Mouse (Mus musculus): ENCODE data around the gene Sf3a1. TPM values are rescaled to one million over a fixed set of nuclear protein-coding genes. Genes with fewer than 3 reads are reported as not detected.

Gene Sf3a1
- polyA plus RNA-seq, 1 experiment from 2014 or later = 12.6 TPM

DNA sequence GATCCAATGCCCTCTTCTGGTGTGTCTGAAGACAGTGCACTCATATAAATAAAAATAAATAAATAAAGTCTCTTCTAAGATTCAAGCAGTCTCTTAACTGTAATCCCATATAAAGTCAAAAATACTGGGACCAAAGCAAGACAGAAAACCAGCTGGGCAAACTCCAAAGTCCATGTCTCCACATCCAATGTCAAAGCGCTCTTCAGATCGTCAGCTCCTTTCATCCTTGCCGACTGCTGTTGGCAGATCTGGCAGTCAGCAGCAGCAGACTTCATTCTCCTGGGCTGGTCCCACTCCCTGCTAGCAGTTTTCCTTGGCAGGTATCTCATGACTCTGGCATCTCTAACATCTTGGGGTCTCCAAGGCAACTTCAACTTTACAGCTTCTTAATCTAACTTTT is 1.5 kb upstream of the Sf3a1 start:
- no peaks in the 10 kb centered on the region for H3K9me3 ChIP-seq (ENCODE audit: low read length)
- ATAC-seq (no peak), DNase-seq (ENCODE audit: low spot score) (no peak)
- no peaks in the 10 kb centered on the region for H3K36me3 ChIP-seq (ENCODE audit: insufficient read depth, low read length)
- whole genome bisulfite sequencing = 86% methylated on average over 3 of the region's 3 CpGs
- TF ChIP-seq CTCF (IDR thresholded peaks at IDR 0.05) = no peak
- H3K4me3 ChIP-seq (ENCODE audit: low read depth, low read length) = no peak overlapping the region
- no peaks in the 10 kb centered on the region for H3K27me3 ChIP-seq (replicated peaks; ENCODE audit: insufficient read depth, low read length)
- no peak overlapping the region for H3K27ac ChIP-seq (ENCODE audit: low read length)
- no peak overlapping the region for H3K4me2 ChIP-seq (replicated peaks; ENCODE audit: low read depth, low read length)
- peaks cover 11% of the 10 kb centered on the region; the same call in 1 of the 2 replicates for H3K4me1 ChIP-seq (ENCODE audit: insufficient read depth, low read depth, low read length)
- H3K9ac ChIP-seq (replicated peaks; ENCODE audit: low read depth) = no peak overlapping the region

DNA sequence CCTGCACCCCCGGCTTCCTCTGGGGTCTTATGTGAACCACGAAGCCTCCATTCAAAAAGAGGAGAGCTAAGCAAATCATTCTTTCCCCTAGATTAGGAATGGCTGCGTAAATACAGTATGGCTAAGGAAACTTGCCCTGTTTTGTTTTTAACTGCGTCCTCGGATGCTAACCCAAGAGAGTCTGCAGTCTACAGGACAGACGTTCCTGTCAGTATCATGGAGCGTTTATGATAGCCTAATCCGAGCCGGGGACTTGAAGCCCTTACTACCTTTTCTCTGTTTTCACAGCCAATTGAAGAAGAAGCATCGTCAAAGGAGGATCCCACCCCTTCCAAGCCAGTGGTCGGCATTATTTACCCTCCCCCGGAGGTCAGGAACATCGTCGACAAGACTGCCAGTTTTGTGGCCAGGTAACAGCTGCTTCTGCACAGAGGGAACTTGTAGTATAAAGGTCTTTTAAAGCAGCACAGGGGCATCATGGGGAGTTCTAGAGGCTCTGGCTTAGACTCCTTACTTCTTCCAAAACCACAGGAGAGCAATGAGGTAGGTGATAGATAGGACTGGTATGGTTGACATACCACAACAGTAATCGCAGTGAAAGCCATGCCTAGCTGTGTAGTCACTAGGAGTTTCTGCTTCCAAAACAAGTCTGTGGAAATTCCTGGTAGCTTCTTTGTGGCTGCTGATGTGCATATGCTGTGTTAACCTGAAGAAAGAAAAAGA is 769 bp downstream of the Sf3a1 start:
- H3K36me3 ChIP-seq (ENCODE audit: insufficient read depth, low read length) = peaks cover 3% of the 10 kb centered on the region; the same call in 1 of the 2 replicates
- DNase-seq (ENCODE audit: low spot score) (no peak), ATAC-seq (no peak)
- TF ChIP-seq EP300 (IDR thresholded peaks at IDR 0.05) = no peak
- TF ChIP-seq CTCF (IDR thresholded peaks at IDR 0.05) = no peak
- H3K4me3 ChIP-seq (ENCODE audit: low read depth, low read length) = peak overlapping the region; percentile 59
- peak overlapping the region; percentile 55 for H3K9ac ChIP-seq (replicated peaks; ENCODE audit: low read depth)
- 4% methylated on average over 15 of the region's 15 CpGs for WGBS
- H3K9me3 ChIP-seq (ENCODE audit: low read length) = no peaks in the 10 kb centered on the region
- peak overlapping the region; percentile 81 for H3K27ac ChIP-seq (ENCODE audit: low read length)
- H3K4me1 ChIP-seq (ENCODE audit: insufficient read depth, low read depth, low read length) = peaks cover 11% of the 10 kb centered on the region; the same call in 1 of the 2 replicates
- peak overlapping the region; percentile 81 for H3K4me2 ChIP-seq (replicated peaks; ENCODE audit: low read depth, low read length)
- H3K27me3 ChIP-seq (replicated peaks; ENCODE audit: insufficient read depth, low read length) = no peaks in the 10 kb centered on the region

DNA sequence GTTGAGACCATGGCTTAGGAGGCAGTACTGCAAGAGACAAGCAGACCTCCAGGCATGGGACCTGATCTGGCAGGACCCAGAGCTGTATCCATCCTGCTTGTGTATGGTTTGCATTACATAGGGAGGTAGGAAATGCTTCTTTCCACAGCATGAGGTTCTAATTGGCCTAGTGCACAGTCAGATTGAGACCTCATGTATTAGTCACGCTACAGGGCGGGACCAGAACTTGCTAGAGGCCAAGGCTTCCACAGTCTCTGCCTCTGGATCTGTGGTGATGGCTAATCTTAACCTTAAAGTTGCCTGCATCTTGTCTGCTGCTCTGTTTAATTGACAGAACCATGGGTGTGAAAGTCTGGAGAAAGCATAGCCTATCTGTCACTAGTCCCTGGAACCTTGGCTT is 4.6 kb downstream of the Sf3a1 start:
- Histone ChIP-seq H3K4me3 (ENCODE audit: low read depth, low read length) (no peak overlapping the region), H3K36me3 (ENCODE audit: insufficient read depth, low read length) (peaks cover 23% of the 10 kb centered on the region), H3K27me3 (replicated peaks; ENCODE audit: insufficient read depth, low read length) (no peaks in the 10 kb centered on the region), H3K9ac (replicated peaks; ENCODE audit: low read depth) (no peak overlapping the region), H3K9me3 (ENCODE audit: low read length) (no peaks in the 10 kb centered on the region), H3K4me2 (replicated peaks; ENCODE audit: low read depth, low read length) (no peak overlapping the region), H3K27ac (ENCODE audit: low read length) (no peak overlapping the region), H3K4me1 (ENCODE audit: insufficient read depth, low read depth, low read length) (peaks cover 11% of the 10 kb centered on the region; the same call in 1 of the 2 replicates)
- no peak for ATAC-seq
- no peak for DNase-seq (ENCODE audit: low spot score)
- TF ChIP-seq EP300 (IDR thresholded peaks at IDR 0.05) = no peak
- TF ChIP-seq CTCF (IDR thresholded peaks at IDR 0.05) = no peak
- WGBS = 98% methylated on average over 2 of the region's 2 CpGs

DNA sequence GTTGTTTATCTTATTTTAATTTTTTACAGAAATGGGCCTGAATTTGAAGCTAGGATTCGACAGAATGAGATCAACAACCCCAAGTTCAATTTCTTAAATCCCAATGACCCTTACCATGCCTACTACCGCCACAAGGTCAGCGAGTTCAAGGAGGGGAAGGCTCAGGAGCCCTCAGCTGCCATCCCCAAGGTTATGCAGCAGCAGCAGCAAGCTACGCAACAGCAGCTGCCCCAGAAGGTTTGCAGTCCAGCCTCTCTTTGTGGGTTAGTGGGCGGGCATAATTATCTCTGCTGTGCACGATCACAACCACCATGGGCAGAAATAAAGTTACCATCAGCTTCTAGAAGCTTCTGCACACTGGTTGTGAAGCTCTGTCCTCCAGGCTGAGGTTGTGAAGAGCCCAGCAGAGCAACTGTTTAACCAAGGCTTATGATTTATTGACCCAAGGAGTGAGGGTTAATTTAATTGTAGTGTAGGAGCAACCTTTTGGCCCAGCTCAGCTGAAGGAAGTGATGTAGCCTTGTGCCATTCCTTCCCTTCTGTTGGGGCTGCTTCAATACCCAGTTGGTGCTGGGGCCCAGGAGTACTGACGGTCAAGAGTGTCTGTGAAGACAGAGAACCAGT is 6.4 kb downstream of the Sf3a1 start:
- Histone ChIP-seq H3K9ac (replicated peaks; ENCODE audit: low read depth) (no peak overlapping the region), H3K27me3 (replicated peaks; ENCODE audit: insufficient read depth, low read length) (no peaks in the 10 kb centered on the region), H3K27ac (ENCODE audit: low read length) (no peak overlapping the region), H3K4me3 (ENCODE audit: low read depth, low read length) (no peak overlapping the region), H3K4me1 (ENCODE audit: insufficient read depth, low read depth, low read length) (peaks cover 2% of the 10 kb centered on the region; the same call in 1 of the 2 replicates), H3K36me3 (ENCODE audit: insufficient read depth, low read length) (peaks cover 30% of the 10 kb centered on the region), H3K4me2 (replicated peaks; ENCODE audit: low read depth, low read length) (no peak overlapping the region), H3K9me3 (ENCODE audit: low read length) (no peaks in the 10 kb centered on the region)
- no peak for ATAC-seq
- TF ChIP-seq CTCF (IDR thresholded peaks at IDR 0.05) = no peak
- TF ChIP-seq EP300 (IDR thresholded peaks at IDR 0.05) = no peak
- DNase-seq (ENCODE audit: low spot score) = no peak
- WGBS = 92% methylated on average over 7 of the region's 7 CpGs

DNA sequence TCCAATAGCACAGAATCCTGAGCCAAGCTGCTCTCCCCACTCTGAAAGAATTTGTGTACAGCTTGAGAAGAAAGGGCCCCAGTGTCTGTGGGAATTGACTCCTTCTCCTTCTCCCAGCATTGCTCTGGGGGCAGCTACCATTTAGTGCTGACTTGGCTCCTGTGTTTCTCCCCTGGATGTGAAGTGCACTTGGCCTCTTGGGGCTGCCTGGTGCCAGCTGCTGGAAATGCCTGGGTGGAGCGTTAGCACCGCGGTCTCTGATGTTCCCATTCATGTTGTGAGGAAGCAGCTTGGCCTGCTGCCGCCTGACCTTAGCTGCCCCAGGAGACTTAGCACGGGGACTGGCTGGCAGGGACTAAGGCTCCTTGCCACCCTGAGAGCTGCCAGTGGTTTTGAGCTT is 14.4 kb downstream of the Sf3a1 start:
- TF ChIP-seq CTCF (IDR thresholded peaks at IDR 0.05) (no peak), EP300 (IDR thresholded peaks at IDR 0.05) (no peak)
- H3K9ac ChIP-seq (replicated peaks; ENCODE audit: low read depth) = no peak overlapping the region
- H3K4me1 ChIP-seq (ENCODE audit: insufficient read depth, low read depth, low read length) = no peaks in the 10 kb centered on the region
- WGBS = 74% methylated on average over 5 of the region's 5 CpGs
- DNase-seq (ENCODE audit: low spot score) (no peak), ATAC-seq (no peak)
- H3K27me3 ChIP-seq (replicated peaks; ENCODE audit: insufficient read depth, low read length) = no peaks in the 10 kb centered on the region
- H3K36me3 ChIP-seq (ENCODE audit: insufficient read depth, low read length) = peaks cover 72% of the 10 kb centered on the region
- no peak overlapping the region for H3K4me2 ChIP-seq (replicated peaks; ENCODE audit: low read depth, low read length)
- H3K27ac ChIP-seq (ENCODE audit: low read length) = no peak overlapping the region
- no peaks in the 10 kb centered on the region for H3K9me3 ChIP-seq (ENCODE audit: low read length)
- H3K4me3 ChIP-seq (ENCODE audit: low read depth, low read length) = no peak overlapping the region

DNA sequence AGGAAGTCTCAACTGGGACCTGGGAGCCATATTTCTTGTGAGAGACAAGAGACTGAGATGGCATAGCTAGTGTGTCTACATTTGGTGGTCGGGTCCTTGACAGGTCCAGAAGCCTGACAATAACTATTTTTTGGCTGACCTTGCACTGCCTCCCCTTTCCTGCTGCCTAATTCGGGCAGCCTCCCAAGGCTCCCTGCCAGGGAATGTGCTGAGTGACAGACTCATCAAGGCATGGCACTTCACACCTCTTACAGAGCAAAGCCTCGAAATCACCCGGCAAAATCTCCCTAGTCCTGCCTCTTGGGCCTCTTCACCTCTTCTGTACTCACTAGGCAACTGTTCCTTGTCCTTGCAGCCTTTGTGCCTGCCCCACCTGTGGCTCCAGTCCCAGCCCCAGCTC is 17.6 kb downstream of the Sf3a1 start:
- H3K36me3 ChIP-seq (ENCODE audit: insufficient read depth, low read length) = peaks cover 71% of the 10 kb centered on the region
- no peak overlapping the region for H3K4me2 ChIP-seq (replicated peaks; ENCODE audit: low read depth, low read length)
- no peak overlapping the region for H3K27ac ChIP-seq (ENCODE audit: low read length)
- TF ChIP-seq CTCF (IDR thresholded peaks at IDR 0.05) = no peak
- no peak for TF ChIP-seq EP300 (IDR thresholded peaks at IDR 0.05)
- H3K4me1 ChIP-seq (ENCODE audit: insufficient read depth, low read depth, low read length) = no peaks in the 10 kb centered on the region
- no peak overlapping the region for H3K4me3 ChIP-seq (ENCODE audit: low read depth, low read length)
- H3K9ac ChIP-seq (replicated peaks; ENCODE audit: low read depth) = no peak overlapping the region
- H3K9me3 ChIP-seq (ENCODE audit: low read length) = no peaks in the 10 kb centered on the region
- peak; percentile 9; the same call in 1 of the 2 replicates for ATAC-seq
- 56% methylated on average over 4 of the region's 4 CpGs for WGBS
- DNase-seq (ENCODE audit: low spot score) = no peak
- no peaks in the 10 kb centered on the region for H3K27me3 ChIP-seq (replicated peaks; ENCODE audit: insufficient read depth, low read length)

Measured in lung, postnatal 0 days (tissue).